Mouse (Mus musculus): ENCODE results near the gene Mrps14.

Gene Mrps14

GRCm38 (mm10) chr1:160231013-160231412 is 36.0 kb downstream of the Mrps14 start:
- DNase-seq, result no peak

- no peak for DNase-seq
These were observed 37.1 kb downstream of the Mrps14 start for GRCm38 (mm10) chr1:160232113-160232512.

GRCm38 (mm10) chr1:160233921-160234320 is 38.9 kb downstream of the Mrps14 start:
- no peak for DNase-seq

- DNase-seq, result no peak
These were observed 43.0 kb downstream of the Mrps14 start for GRCm38 (mm10) chr1:160237981-160238380.

GRCm38 (mm10) chr1:160238852-160239443 is 43.9 kb downstream of the Mrps14 start:
- DNase-seq, result no peak

GRCm38 (mm10) chr1:160240091-160240490 is 45.1 kb downstream of the Mrps14 start:
- DNase-seq, result no peak

- DNase-seq, result no peak
These were observed 49.7 kb downstream of the Mrps14 start for GRCm38 (mm10) chr1:160244689-160245088.

- no peak for DNase-seq
These were observed 50.9 kb downstream of the Mrps14 start for GRCm38 (mm10) chr1:160245954-160246353.

- DNase-seq, result no peak
These were observed 51.8 kb downstream of the Mrps14 start for GRCm38 (mm10) chr1:160246844-160247243.

GRCm38 (mm10) chr1:160247473-160247872 is 52.5 kb downstream of the Mrps14 start:
- DNase-seq, result no peak

GRCm38 (mm10) chr1:160249786-160250185 is 54.8 kb downstream of the Mrps14 start:
- no peak for DNase-seq

GRCm38 (mm10) chr1:160250782-160251181 is 55.8 kb downstream of the Mrps14 start:
- DNase-seq, result no peak

- DNase-seq, result no peak
These were observed 56.5 kb downstream of the Mrps14 start for GRCm38 (mm10) chr1:160251388-160252007.
